Mouse (Mus musculus) cerebellum, adult 11 months (tissue): ENCODE results near the gene Gpr37.
A peak's percentile ranks its signal among the peaks of the same experiment; 100 is the strongest.

Experiments
- DNase-seq: peaks from one replicate; pipeline ENCODE4 v3.0.0; 2022

Gene Gpr37

DNA sequence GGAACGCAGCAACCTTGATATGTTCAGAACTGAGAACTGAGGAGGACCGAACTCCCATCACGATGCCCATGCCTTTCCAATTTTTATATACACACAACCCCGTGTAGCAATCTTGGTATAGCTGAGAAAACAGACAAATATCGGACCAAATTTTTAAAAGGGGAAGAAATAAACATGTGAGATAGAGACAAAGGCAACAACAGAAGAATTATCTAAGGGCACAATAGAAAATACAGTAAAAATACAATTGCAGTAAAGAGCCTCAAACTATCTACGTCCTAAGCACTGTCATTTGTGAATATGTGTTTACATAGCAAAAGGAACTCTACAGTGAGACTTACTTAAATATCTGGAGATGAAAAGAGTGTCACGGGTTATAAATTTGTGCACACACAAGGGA lies at the start of gene Gpr37:
Gpr37 (minus strand) TSS at position 101 of the 400 bp plus-strand sequence.
- DNase-seq = no peak

DNA sequence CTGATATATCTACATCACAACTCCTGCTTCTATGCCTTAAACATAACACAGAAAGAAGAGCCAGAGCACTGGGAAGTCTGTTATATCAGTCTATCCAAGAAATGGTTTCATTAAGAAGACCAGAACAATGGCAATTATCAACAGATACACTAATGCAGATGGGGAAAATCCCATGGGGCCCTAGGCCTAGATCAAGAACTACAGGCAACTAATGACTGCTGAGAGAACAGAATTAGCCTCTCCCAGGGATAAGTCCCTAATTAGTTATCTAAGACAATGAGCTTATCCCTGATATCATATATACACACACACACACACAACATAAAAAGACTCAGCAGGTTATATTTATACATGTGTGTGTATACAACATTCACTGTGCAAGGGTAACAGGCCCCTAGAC lies 46.0 kb upstream of the Gpr37 start:
- no peak for DNase-seq

DNA sequence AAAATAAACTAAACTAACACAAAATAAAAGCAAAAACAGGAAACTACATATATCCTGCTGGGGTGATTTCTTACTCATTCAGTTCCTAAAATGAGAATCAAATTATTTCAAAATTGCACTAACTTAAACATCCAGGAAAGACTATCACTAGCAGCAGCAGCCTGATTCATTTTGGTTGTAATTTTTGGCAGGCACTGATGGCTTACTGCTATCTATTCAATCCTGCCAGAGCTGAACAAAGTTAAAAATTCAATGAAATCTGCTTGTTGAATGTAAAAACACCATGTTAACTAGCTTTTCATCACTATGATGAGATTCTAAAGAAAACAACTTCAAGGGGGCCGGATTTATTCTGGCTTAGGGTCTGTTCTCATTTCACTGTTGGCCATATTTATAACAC lies 36.0 kb upstream of the Gpr37 start:
- no peak for DNase-seq

DNA sequence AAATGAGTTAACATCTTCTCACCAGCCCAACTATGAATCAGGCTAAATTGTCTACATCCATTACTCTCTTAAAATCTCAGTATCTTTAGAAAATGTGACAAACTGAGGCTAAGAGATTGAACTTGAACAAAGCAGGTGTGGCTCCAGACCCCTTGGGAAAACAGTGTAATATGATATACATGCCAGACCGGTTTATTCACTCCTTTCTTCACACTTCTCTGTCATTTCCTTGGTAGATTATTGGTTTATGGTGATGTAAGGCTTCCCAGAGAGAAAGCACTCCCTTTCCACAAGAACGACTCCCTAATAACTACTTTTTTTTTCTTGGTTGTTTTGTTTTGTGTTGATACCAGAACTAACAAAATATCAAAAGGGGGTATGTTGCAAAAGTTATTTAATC lies 20.1 kb upstream of the Gpr37 start:
- DNase-seq = no peak

DNA sequence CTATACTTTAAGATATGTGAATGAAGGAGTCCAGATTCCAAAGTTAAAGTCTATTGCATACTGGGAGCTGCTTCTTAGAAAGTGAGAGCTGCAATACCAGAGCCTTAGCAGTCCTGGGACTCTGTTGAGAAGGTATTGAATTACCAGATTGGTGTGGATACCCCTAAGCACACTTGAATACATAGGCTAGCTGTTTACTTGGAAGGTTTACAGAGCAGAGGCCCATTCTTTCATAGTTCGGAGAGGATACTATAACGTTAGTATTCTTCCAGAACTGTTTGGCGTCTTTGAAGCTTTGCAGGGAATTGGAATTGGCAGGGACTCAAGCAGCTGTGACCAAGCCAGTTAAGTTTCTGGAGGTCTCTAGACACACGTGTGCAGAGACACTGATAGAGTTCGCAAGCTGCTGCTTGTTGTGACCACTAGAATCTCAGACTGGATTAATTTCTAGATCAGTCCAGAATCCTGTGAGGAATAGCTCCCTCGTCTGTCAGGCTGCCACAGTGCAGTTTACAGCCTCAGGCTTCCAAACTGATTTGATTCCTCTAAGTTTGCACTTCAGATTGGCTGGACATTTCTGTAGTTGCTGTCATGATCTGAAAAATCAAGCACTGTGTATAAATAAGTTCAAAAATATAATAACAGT lies 18.8 kb upstream of the Gpr37 start:
- DNase-seq = no peak

DNA sequence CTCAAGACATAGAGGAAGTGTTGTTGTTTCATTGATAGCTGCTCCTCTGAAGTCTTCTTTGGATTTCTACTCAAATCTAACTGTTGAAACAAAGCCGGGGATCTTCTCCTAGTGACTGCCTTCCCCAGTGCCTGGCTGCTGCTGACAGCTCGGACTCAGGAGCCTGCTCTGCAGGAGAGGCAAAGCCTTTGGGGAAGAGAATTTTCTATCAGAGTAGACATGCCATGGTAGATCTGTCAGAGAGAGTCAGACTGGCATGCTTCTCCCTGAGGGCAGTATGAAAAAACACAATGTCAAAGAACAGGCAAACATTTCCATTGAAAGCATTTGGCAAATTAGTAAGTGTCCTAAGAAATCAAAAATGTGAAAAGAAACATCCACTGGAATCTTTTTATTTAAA lies 9.4 kb upstream of the Gpr37 start:
- no peak for DNase-seq

DNA sequence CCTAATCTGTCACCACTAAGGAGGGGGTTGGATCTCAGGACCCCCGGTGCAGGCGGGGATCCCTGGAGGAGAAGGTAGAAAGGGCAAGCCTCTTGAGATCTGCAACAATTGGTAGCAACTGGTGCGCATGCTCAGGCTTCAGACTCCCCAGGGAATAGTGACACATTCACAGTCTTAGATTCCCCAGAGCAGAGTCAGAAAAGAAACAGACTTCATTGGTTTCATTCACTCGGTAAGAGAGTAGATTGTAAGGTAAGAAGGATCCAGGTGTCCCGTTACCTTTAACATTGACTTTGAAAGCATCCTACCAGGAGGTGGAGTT lies 284 bp downstream of the Gpr37 start:
- no peak for DNase-seq

DNA sequence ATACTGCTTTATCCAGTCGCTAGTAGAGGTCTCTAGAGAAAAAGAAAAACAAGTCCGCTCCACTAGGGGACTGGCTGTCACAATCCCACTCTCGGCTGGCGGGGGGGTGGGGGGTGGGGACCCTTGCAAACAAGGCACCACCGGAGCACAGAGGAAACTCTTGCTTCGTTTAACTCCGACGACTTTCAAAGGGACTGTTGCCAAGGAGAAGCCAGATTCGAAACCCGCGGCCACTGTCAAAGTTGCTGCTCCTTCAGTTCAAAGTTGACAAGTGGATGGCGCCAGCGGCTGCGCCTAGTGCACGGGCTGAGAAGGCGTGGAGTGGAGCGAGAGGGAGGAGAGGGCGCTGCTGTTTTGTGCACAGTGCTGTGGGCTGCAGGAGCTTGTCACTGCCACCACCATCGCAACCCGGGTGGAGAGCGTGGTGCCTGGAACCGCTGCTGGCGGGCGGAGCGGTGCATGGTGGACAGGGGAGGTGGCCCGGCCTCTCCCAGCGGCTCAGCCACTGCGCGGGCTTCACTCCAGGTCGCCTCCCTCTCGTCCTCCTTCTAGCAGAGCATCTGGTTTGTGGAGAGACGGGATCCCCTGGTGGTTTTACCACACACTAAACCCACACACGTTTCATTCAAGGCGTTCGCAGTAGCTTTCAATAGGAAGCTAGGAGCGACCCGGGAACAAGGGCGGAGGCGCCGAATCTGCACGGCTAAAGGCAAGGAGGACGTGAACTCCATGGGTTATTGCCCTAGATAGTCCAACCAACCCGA lies 827 bp downstream of the Gpr37 start:
- peak; percentile 9 for DNase-seq

DNA sequence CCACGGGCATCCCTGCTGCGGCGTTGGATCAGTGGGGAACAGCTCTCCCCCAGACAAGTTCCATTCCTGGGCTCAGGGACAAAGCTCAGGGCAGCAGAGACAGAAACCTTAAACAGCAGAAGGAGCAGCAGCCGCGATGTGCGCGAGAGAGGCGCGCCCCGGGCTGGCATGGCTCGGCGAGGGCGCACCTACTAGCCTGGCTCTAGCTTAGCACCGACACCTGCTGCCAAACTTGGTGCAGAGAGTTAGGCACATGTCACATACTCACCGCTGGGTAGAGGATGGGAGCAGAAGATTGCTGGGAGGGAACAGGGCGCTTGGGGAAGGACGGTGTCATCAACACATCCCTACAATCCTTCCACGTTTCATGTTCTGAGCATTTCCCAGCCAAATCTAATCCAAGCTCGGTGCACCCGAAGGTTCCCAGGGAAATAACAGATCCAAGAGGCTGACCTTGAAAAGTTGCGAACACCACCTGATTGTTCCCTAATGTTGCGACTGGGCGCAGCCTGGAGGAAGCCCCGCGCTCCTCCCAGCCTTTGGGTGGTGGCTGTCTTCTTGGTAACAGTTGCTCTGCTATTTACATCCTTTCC lies 1.5 kb downstream of the Gpr37 start:
- no peak for DNase-seq

DNA sequence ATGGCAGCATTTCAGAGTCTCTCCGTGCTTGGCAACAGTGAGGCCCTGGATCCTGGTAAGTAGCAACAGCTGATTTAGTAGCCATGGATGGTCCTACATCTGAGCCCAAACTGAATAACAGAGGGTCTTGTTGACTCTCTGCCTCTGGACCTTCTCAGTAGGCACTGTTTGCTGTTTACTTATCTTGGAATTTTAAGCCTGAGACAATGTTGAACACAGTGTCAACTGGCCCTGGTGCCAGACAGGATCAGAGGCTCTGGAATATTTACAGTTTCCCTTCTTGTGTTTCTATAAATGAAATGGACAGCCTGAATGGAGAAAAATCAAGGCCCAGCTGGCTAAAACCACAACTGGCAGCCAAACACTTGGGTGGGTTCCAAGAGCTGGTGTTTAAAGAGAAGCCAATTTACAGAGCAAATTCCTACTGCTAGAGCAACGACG lies 3.7 kb downstream of the Gpr37 start:
- DNase-seq = no peak

DNA sequence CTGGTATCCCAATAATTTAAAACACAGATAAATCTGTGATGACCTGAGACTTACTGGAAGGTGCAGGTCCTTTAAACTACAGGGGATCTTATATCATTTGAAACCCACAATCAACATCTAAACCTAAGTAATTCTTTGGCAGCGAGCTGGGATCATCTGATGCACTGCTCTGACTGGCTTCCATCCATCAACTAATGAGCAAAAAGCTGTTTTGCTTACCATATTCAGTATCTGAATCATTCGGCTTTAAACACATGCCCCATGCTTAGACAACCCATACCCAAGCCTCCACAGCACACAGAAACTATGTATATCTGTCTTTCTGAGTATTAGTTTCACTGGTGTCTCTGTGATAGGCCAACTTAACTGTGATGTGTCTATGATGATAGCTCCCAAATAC lies 6.1 kb downstream of the Gpr37 start:
- no peak for DNase-seq

DNA sequence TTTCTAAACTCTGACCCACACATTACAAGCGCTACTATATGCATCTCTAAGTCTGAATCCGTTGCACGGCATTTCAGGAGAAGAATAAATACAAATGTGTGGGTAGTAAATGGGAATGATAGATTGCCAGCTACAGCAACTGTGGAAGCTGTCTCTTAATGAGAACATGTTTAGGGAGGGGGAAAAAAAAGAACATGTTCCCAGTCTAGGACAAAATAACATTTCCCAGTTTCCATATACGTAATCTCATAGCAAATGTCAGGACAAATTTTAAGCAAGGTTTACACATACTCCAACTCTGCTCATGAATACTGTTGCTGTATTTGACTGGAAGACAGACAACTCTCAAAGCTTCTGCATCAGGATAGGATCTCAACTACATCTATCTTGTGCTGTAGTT lies 15.4 kb downstream of the Gpr37 start:
- no peak for DNase-seq

DNA sequence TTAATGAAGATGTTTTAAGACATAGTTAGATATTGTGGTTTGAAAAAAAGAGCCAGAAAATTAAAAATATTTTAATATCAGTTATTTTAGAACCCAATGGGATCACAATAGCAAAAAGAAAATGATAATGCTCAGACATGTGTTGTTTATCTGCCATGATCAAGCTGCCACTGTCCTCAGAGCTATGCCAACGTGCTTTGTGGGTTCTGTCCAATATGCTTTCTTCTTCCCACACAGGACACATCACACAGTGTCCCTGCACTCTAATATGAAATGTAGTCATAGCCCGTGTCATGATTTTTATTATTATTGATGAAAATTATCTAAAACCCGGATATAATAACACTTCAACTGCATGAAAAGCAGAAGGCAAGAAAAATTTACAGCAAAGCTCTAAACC lies 16.7 kb downstream of the Gpr37 start:
- DNase-seq = no peak

DNA sequence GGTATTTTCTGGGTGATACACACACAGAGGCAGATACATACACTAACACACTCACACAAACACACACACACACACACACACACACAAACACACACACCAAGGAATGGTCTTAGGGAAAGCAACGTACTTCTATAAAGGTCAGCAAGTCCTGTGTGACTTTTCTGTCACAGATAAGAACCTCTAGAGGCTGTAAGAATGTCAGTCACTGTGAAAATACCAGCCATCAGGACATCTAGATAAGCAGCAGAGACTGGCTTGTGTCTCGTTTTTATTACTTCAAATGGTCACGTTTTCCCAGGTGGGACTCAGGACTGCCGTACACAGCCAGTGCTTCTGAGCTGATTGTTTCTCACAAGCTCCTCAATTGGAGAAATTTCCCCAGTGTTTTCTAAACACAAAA lies 20.4 kb downstream of the Gpr37 start:
- DNase-seq = no peak

DNA sequence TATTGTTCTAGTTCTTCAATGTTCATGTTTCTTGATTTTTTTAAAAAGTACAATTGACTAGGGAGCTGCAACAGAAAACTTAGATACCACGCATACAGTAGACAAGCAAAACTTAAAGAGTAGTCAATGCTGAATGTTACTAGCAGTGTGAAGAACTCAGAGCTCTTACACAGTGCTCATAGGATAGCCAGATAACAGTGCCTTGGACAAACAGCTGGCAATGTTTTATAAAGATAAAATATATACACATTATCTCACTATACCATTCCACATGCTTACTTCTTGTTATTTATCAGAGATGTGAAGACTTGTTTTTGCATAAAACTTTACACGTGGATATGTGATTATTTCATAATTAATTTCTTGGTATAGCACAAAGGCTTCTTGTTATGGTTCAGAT lies 26.6 kb downstream of the Gpr37 start:
- no peak for DNase-seq

DNA sequence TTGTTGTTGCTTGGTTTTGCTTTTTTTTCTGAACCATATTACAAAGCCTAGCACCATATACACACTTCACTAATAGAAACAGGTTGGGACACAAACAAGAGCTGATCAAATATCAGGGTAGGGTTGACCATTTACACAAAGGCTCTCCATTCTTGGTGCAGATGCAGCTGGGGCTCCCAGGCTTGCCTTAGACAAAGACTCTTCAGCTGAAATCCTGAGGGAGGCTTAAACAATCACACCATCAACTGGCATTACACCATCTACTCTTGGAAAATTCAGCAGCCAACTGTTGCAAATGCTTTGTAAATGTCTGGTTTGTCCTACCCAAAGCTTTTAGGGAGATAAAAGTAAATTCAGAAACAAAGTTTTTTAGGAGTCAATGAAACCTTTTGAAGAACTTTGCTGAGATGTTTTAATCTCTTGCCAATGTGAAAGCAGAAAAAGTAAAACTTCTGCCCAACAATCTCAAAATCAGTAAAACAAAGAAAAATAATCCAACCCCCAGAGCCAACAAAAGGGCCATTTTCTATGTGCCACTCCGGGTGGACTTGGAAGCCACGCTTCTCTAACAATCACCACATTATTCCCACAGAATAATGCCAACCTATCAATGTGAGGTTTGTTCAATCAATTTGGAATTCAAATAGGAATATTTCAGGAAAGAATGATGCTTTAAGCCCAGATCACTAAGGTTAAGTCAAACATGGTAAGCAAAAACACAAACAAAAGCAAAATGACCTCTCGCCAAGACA lies 30.4 kb downstream of the Gpr37 start:
- DNase-seq = no peak
